Mouse (Mus musculus) hindbrain, embryonic 15.5 days (tissue): Measurements from ENCODE around the gene Ankrd35. TPM values are rescaled to one million over a fixed set of nuclear protein-coding genes. Genes with fewer than 3 reads are reported as not detected.
"Not testable (repeated sequence)": the region's sequence is repeated elsewhere in the genome, so short reads cannot be mapped to it uniquely, and the experiment has no call there.

Experiments used
- ATAC-seq: fragments of 200-750 bp; cut with Nextera tagmentation; 2 replicates; pipeline ENCODE4 v1.8.0; 2017; ENCODE audit warnings: low read depth, moderate number of reproducible peaks, moderate TSS enrichment; ENCODE audit not compliant: low FRiP score
- H3K27ac ChIP-seq: fragments of 300-500 bp; sonication (generic); replicated peaks from 2 replicates; pipeline ENCODE4 v1.5.1; 2015; ENCODE audit warnings: mild to moderate bottlenecking, inconsistent platforms
- H3K27me3 ChIP-seq: fragments of 300-500 bp; sonication (generic); 2 replicates; pipeline ENCODE4 v1.6.1; 2015; ENCODE audit warnings: control low read depth, inconsistent platforms
- H3K36me3 ChIP-seq: fragments of 300-500 bp; sonication (generic); 2 replicates; pipeline ENCODE4 v1.6.1; 2015; ENCODE audit warnings: control low read depth, inconsistent platforms
- H3K4me1 ChIP-seq: fragments of 300-500 bp; sonication (generic); replicated peaks from 2 replicates; pipeline ENCODE4 v1.6.1; 2015; ENCODE audit warnings: control low read depth, inconsistent platforms
- H3K4me2 ChIP-seq: fragments of 300-500 bp; sonication (generic); 2 replicates; pipeline ENCODE4 v1.6.1; 2015; ENCODE audit warnings: moderate library complexity, mild to moderate bottlenecking, inconsistent platforms
- H3K4me3 ChIP-seq: fragments of 300-500 bp; sonication (generic); 2 replicates; pipeline ENCODE4 v1.5.1; 2015; ENCODE audit warnings: mild to moderate bottlenecking, inconsistent platforms
- H3K9ac ChIP-seq: fragments of 300-500 bp; sonication (generic); 2 replicates; pipeline ENCODE4 v1.6.1; 2015; ENCODE audit warnings: inconsistent platforms
- H3K9me3 ChIP-seq: fragments of 300-500 bp; sonication (generic); 2 replicates; pipeline ENCODE4 v1.6.1; 2016; ENCODE audit warnings: control low read depth, inconsistent platforms
- WGBS: fragments of 180-500 bp; shearing (Covaris S2); methylation state at CpG from one replicate; pipeline ENCODE4 v1.1.7; 2015; 5-methylcytosine and 5-hydroxymethylcytosine counted together
- polyA plus RNA-seq: library from polyadenylated mRNA; unstranded; fragments of >200 nt; fragmentation: Nextera tagmentation; extraction: Ambion mirVana; gene quantifications from 2 replicates; pipeline ENCODE4 v1.2.1, GENCODE M21; 2015

The Ankrd35 gene
- polyA plus RNA-seq, 1 experiment from 2014 or later = 2.7 TPM

DNA sequence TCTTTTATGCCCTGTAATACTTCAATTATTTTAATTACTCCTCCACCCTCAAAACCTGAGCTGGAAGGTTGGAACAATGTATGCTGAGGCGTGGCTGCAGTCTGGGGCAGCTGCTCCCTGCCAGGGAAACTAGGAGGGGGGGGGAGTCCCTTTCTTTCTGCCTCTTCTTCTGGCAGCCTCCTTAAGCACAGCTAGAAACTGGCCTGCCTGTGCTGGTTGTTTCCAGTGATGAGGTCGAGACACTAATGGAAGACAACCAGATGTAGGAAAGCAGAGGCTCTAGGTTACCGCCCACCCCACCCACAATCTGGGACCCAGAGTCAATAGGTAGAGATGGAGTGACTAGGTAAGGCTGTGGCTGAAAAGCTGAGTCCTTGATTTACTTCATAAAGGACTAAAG lies 5.8 kb downstream of the Ankrd35 start:
- no peak for ATAC-seq
- no peaks in the 10 kb centered on the region for H3K9me3 ChIP-seq
- H3K36me3 ChIP-seq = no peaks in the 10 kb centered on the region
- H3K4me1 ChIP-seq = peaks cover 11% of the 10 kb centered on the region
- no peak overlapping the region for H3K4me2 ChIP-seq
- no peak overlapping the region for H3K27ac ChIP-seq
- 0 out of 2 replicates have a peak, but pooled peaks cover 4% of the 10 kb centered on the region for H3K27me3 ChIP-seq
- no peak overlapping the region for H3K9ac ChIP-seq
- no peak overlapping the region for H3K4me3 ChIP-seq
- 24% methylated on average over 3 of the region's 3 CpGs for WGBS

DNA sequence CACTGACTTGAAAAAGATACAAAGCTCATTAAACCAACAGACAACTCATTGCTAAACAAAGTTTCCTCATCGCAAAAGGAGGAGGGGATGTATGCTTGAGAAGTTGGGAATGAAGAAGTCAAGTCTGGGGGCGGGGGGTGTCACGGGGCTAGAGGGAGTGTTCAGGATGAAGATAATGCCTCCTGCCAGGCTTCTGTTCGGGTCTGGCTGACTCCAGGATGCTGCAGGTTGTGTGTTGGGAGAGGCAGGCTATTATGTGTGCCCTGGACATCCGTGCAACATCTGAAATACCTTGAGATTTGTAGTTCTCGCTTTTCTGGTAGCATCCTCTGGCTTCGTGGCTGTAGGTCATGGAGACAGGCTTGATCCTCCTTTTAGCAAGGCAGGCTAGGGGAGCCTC lies 8.5 kb downstream of the Ankrd35 start:
- no peaks in the 10 kb centered on the region for H3K27me3 ChIP-seq
- 69% methylated on average over 7 of the region's 7 CpGs for WGBS
- H3K4me2 ChIP-seq = no peak overlapping the region
- H3K4me1 ChIP-seq = peaks cover 11% of the 10 kb centered on the region
- H3K9ac ChIP-seq = no peak overlapping the region
- no peak overlapping the region for H3K4me3 ChIP-seq
- H3K36me3 ChIP-seq = no peaks in the 10 kb centered on the region
- no peaks in the 10 kb centered on the region for H3K9me3 ChIP-seq
- H3K27ac ChIP-seq = no peak overlapping the region
- no peak for ATAC-seq

DNA sequence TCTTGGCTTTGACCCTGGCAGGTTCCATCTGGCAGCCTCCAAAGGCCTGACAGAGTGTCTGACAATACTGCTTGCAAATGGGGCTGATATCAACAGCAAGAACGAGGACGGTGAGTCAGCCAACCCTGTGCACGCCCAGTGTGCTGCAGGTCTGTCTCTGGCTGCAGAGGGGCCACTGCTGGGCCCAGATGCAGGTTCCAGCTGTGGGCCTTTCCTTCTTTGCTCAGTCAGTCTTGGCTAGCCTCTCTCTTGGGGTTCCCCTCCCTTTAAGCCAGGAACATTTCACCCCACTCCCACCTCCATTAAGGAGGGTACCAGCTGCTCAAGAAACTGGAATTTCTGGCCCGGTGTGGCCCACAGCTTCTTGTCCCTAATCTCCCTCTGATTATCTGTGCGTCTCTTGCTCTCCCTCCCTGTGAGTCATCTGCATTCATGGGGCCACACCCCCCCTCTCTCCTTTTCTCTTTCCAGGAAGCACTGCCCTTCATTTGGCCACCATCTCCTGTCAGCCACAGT lies 9.3 kb downstream of the Ankrd35 start:
- WGBS = 36% methylated on average over 5 of the region's 5 CpGs
- Histone ChIP-seq H3K9ac (no peak overlapping the region), H3K4me1 (peaks cover 11% of the 10 kb centered on the region), H3K9me3 (no peaks in the 10 kb centered on the region), H3K27ac (no peak overlapping the region), H3K36me3 (no peaks in the 10 kb centered on the region), H3K4me2 (no peak overlapping the region), H3K27me3 (no peaks in the 10 kb centered on the region), H3K4me3 (no peak overlapping the region)
- ATAC-seq = peak; percentile 16; the same call in 1 of the 2 replicates

DNA sequence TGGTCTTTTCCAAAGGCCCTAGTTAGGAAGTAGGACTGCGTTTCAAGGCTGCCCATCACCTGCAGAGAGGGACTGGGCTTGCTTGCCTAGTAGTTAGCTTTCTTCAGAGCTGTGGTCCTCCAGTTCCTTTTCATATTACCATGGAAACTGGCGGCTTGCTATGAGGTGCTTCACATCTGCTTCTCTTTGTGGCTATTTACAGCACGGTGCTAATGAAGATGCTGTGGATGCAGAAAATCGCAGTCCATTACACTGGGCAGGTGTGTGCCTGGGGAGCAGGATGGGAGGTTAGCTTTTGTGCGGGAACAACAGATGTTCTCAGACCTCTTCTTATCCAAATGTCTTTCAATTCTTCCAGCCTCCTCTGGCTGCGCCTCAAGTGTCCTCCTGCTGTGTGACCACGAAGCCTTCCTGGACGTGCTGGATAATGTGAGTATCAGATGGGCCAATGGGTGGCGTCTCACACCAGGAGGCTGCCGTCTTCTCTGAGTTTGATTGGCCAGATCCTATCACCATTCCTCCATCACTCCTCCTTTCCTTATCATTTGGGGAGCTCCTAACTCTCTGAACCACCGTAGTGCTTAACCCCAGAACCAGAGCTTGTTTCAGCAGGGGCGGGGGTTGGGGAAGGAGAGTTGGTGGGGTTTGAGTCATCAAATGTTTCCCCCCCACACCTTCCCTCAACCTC lies 10.5 kb downstream of the Ankrd35 start:
- Histone ChIP-seq H3K9ac (no peak overlapping the region), H3K9me3 (no peaks in the 10 kb centered on the region), H3K4me1 (peaks cover 11% of the 10 kb centered on the region), H3K4me2 (no peak overlapping the region), H3K4me3 (no peak overlapping the region), H3K36me3 (no peaks in the 10 kb centered on the region), H3K27ac (0 out of 2 replicates have a peak overlapping the region, but pooled peaks have one; percentile 1), H3K27me3 (peaks cover 3% of the 10 kb centered on the region; the same call in 1 of the 2 replicates)
- peak; percentile 47 for ATAC-seq
- WGBS = 15% methylated on average over 12 of the region's 12 CpGs

DNA sequence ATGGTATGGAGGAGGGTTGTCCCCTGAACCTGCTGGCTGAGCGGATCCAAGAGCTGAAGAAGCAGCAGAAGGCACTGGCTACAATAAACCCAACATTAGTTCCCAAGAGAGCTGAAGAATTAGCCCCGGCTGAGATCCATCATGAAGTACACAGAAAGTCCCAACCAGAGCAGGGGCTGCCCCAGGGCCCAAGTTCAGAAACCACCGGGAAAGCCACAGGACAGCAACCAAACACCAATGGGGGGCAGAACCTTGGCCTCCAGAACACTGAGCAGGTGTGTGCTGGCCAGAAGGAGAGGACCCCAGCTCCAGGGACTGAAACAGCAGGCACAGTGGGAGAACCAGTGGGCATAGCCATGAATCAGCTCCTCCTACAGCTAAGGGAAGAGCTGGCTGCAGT lies 13.6 kb downstream of the Ankrd35 start:
- Histone ChIP-seq H3K9me3 (no peaks in the 10 kb centered on the region), H3K4me2 (no peak overlapping the region), H3K36me3 (no peaks in the 10 kb centered on the region), H3K9ac (no peak overlapping the region), H3K4me1 (peaks cover 11% of the 10 kb centered on the region), H3K27ac (no peak overlapping the region), H3K27me3 (peaks cover 4% of the 10 kb centered on the region; the same call in 1 of the 2 replicates), H3K4me3 (no peak overlapping the region)
- ATAC-seq = no peak
- 86% methylated on average over 3 of the region's 3 CpGs for WGBS

DNA sequence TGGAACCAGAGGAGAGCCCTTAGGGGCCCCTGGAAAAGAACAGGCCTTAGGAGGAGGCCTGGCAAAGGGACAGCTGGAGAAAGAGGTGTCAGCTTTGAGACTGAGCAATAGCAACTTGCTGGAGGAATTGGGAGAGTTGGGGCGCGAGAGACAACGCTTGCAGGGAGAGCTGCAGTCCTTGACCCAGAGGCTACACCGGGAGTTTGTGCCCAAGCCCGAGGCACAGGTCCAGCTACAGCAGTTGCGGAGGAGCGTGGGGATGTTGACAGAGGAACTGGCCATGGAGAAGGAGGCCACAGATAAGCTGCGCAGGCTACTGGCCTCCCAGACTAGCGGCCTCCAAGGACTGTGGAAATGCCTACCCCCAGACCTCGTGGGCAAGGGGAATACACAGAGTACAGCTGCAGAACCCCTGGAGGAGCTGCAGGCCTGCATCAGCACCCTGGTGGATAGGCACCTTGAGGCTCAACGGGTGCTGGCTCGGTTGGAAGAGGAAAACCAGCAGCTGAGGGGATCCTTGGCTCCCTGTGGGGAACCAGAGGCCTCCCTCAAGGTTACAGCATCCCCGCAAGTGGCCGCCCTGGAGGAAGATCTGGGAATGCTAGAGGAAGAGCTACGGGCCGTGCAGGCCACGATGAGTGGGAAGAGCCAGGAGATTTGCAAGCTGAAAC lies 14.4 kb downstream of the Ankrd35 start:
- H3K36me3 ChIP-seq = no peaks in the 10 kb centered on the region
- H3K4me2 ChIP-seq = peak overlapping the region; percentile 50
- H3K9ac ChIP-seq = no peak overlapping the region
- H3K9me3 ChIP-seq = no peaks in the 10 kb centered on the region
- peaks cover 4% of the 10 kb centered on the region; the same call in 1 of the 2 replicates for H3K27me3 ChIP-seq
- H3K4me3 ChIP-seq = peak overlapping the region; percentile 5; the same call in 1 of the 2 replicates
- 61% methylated on average over 17 of the region's 17 CpGs for WGBS
- peaks cover 11% of the 10 kb centered on the region for H3K4me1 ChIP-seq
- H3K27ac ChIP-seq = no peak overlapping the region
- no peak for ATAC-seq

DNA sequence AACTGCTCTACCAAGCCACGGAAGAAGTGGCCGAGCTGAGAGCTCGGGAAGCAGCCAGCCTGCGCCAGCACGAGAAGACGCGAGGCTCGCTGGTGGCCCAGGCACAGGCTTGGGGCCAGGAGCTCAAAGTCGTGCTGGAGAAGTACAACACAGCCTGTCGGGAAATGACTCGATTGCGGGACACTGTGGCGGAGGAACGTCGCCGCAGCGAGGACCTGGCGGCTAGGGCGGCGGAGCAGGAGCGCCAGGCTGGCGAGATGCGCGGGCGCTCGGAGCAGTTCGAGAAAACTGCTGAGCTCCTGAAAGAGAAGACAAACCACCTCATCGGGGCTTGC lies 14.9 kb downstream of the Ankrd35 start:
- Histone ChIP-seq H3K27me3 (peaks cover 4% of the 10 kb centered on the region; the same call in 1 of the 2 replicates), H3K4me3 (peak overlapping the region; percentile 5), H3K9me3 (no peaks in the 10 kb centered on the region), H3K9ac (no peak overlapping the region), H3K4me2 (peak overlapping the region; percentile 50), H3K36me3 (no peaks in the 10 kb centered on the region), H3K4me1 (peaks cover 8% of the 10 kb centered on the region), H3K27ac (no peak overlapping the region)
- 42% methylated on average over 28 of the region's 28 CpGs for WGBS
- ATAC-seq = no peak

DNA sequence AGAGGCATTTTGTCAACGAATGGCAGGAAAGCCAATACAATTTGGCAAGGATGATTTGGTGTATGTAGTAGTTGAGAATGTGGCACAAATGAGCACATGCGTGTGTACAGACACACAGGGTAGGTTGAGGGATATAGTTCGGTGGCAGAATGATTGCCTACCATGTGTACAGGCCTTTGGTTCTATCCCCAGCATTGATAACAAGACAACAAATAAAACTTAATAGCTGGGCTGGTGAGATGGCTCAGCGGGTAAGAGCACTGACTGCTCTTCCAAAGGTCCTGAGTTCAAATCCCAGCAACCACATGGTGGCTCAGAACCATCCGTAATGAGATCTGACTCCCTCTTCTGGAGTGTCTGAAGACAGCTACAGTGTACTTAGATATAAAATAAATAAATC lies 16.1 kb downstream of the Ankrd35 start:
- not testable (repeated sequence) for H3K9me3 ChIP-seq, H3K4me1 ChIP-seq, H3K9ac ChIP-seq, H3K4me3 ChIP-seq, H3K4me2 ChIP-seq, ATAC-seq, H3K36me3 ChIP-seq, H3K27ac ChIP-seq, H3K27me3 ChIP-seq
- 94% methylated on average over 5 of the region's 5 CpGs for WGBS

DNA sequence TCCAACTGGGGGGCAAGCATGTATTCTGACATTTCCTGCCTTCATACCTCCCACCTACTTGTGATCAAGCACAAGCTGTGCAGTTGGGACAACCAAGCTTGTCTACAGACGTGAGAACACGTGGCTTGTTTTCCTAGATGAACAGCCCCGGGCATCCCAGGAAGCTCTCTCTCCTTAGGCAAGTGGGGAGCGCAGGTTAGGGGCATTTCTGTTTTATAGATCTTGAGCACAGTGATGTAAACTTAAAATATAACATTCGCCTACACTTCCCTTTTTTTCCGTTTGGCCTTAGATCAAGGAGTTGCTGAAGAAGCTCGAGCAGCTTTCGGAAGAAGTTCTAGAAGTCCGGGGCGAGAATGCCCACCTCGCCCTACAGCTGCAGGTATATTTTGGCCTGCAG lies 18.9 kb downstream of the Ankrd35 start:
- no peaks in the 10 kb centered on the region for H3K9me3 ChIP-seq

DNA sequence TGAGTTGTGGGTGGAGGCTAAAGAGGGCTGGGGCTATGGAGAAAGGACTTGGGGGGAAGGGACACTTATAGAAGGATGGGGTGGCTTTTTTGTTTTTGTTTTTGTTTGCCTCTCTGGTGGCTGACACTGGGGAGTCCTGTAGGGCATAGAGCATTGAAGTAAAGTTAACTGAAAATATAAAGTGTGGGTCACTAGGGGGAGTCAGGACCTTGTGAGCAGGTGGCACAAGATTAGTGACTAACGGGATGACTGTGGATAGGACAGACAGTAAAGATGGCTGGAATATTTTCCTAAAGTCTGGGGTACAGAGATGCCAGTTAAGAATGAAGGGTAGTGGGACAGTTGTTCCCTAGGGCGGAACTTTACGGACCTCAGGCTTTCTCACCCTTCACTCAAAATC lies 20.4 kb downstream of the Ankrd35 start:
- 49% methylated on average over 3 of the region's 3 CpGs for WGBS
- no peak for ATAC-seq
- Histone ChIP-seq H3K9me3 (no peaks in the 10 kb centered on the region), H3K36me3 (no peaks in the 10 kb centered on the region), H3K27ac (no peak overlapping the region), H3K4me1 (no peaks in the 10 kb centered on the region), H3K27me3 (peaks cover 1% of the 10 kb centered on the region; the same call in 1 of the 2 replicates), H3K4me2 (no peak overlapping the region), H3K9ac (no peak overlapping the region), H3K4me3 (no peak overlapping the region)

More for the DNA sequence above, 18.9 kb downstream of the Ankrd35 start:
- Histone ChIP-seq H3K36me3 (no peaks in the 10 kb centered on the region), H3K9ac (no peak overlapping the region), H3K4me3 (no peak overlapping the region), H3K4me1 (no peaks in the 10 kb centered on the region), H3K27ac (no peak overlapping the region), H3K27me3 (peaks cover 4% of the 10 kb centered on the region; the same call in 1 of the 2 replicates), H3K4me2 (no peak overlapping the region)
- 88% methylated on average over 11 of the region's 11 CpGs for WGBS
- no peak for ATAC-seq

DNA sequence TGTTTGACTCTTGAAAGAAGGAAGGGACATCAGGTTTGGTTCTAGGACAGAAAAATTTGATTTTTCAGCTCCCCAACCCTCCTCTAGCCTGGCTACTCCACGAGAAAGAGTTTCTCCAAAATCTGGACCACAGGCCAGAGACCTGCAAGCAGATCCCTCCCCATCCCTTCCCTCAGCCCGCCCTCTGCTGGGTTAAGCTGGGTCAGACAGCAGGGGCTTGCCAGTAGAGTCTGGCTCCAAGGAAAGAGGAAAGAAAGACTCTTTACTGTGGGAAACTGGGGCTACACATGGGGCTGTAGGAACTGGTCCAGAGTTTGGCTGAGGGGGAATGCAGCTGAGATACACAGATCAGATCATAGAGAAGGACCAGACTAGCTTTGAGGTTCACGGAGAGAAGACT lies 22.6 kb downstream of the Ankrd35 start:
- Histone ChIP-seq H3K4me3 (no peak overlapping the region), H3K9me3 (no peaks in the 10 kb centered on the region), H3K36me3 (no peaks in the 10 kb centered on the region), H3K9ac (no peak overlapping the region), H3K4me2 (no peak overlapping the region), H3K27ac (no peak overlapping the region), H3K4me1 (peaks cover 10% of the 10 kb centered on the region), H3K27me3 (no peaks in the 10 kb centered on the region)
- 21% methylated on average over 3 of the region's 3 CpGs for WGBS
- ATAC-seq = no peak

DNA sequence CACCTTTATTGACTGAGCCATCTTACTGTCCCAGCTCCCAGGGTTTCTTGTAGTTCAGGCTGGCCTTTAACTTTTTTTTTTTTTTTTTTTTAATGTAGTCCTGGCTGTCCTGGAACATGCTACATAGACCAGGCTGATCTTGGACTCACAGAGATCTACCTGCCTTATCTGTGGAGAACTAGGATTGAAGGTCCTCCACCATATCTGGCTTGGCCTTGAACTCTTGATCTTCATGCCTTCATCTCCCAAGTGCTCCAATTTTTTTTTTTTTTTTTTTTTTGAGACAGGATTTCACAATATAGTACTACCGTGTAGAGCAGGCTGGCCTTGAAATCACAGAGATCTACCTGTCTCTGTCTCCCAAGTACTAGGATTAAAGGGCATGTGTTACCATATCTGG lies 23.6 kb downstream of the Ankrd35 start:
- Histone ChIP-seq H3K4me3 (no peak overlapping the region), H3K27me3 (no peaks in the 10 kb centered on the region), H3K4me1 (peaks cover 17% of the 10 kb centered on the region), H3K36me3 (no peaks in the 10 kb centered on the region), H3K27ac (no peak overlapping the region), H3K9me3 (no peaks in the 10 kb centered on the region), H3K4me2 (no peak overlapping the region), H3K9ac (no peak overlapping the region)
- no peak for ATAC-seq
- WGBS = 90% methylated on average over 1 of the region's 1 CpGs
